In genomic region chr1:155742411-155743363, GRCm38 (mm10) we compare ENCODE assay signal across 8 mouse cellular contexts. TPM values are rescaled to one million over a fixed set of nuclear protein-coding genes. Genes with fewer than 3 reads are reported as not detected.
DNase-seq lines count a peak whose midpoint lies in the region; ATAC-seq and TF ChIP-seq lines count a peak whose summit lies in the region.

No protein-coding gene starts in this region.

- ATAC-seq in embryonic facial prominence, embryonic 14.5 days (ENCODE audit: low read depth): peak; percentile 41
- ATAC-seq in hindbrain, embryonic 16.5 days: peak; percentile 69

- H3K79me3 ChIP-seq in C2C12 (ENCODE audit: low read depth): no peaks in the 10 kb centered on the region

- peak overlapping the region; percentile 48 for H3ac ChIP-seq in C2C12 (ENCODE audit: control insufficient read depth, insufficient read length, low read depth)

- H3K9ac ChIP-seq in embryonic facial prominence, embryonic 14.5 days (ENCODE audit: low read depth, low read length): peak overlapping the region; percentile 19; the same call in 1 of the 2 replicates
- H3K9ac ChIP-seq in hindbrain, embryonic 16.5 days (ENCODE audit: low read depth, low read length): peak overlapping the region; percentile 48

- TF ChIP-seq CTCF in C2C12 (IDR thresholded peaks at IDR 0.05; ENCODE audit: control insufficient read depth, insufficient read depth, insufficient read length): no peak

- H3K36me3 ChIP-seq in C2C12 (ENCODE audit: control insufficient read depth, insufficient read depth): no peaks in the 10 kb centered on the region
- H3K36me3 ChIP-seq in embryonic facial prominence, embryonic 14.5 days (ENCODE audit: control insufficient read depth, insufficient read depth, low read length): no peaks in the 10 kb centered on the region
- H3K36me3 ChIP-seq in hindbrain, embryonic 16.5 days (ENCODE audit: control insufficient read depth, insufficient read depth, low read length): no peaks in the 10 kb centered on the region

- H3K4me1 ChIP-seq in embryonic facial prominence, embryonic 14.5 days (ENCODE audit: control insufficient read depth, insufficient read depth, low read length): peaks cover 27% of the 10 kb centered on the region
- peaks cover 28% of the 10 kb centered on the region for H3K4me1 ChIP-seq in hindbrain, embryonic 16.5 days (ENCODE audit: control insufficient read depth, insufficient read depth, low read depth, low read length)

- peak overlapping the region; percentile 90 for H3K4me2 ChIP-seq in embryonic facial prominence, embryonic 14.5 days (ENCODE audit: low read depth, low read length)
- H3K4me2 ChIP-seq in hindbrain, embryonic 16.5 days (ENCODE audit: low read length): peak overlapping the region; percentile 83

- no peaks in the 10 kb centered on the region for H3K9me3 ChIP-seq in embryonic facial prominence, embryonic 14.5 days (ENCODE audit: control insufficient read depth, low read length)
- no peaks in the 10 kb centered on the region for H3K9me3 ChIP-seq in hindbrain, embryonic 16.5 days (ENCODE audit: control insufficient read depth, low read length)

- H3K79me2 ChIP-seq in C2C12 (ENCODE audit: control insufficient read depth, insufficient read depth): no peaks in the 10 kb centered on the region

- no peak overlapping the region for H3K27ac ChIP-seq in embryonic facial prominence, embryonic 14.5 days (replicated peaks; ENCODE audit: low read depth, low read length)
- H3K27ac ChIP-seq in hindbrain, embryonic 16.5 days (ENCODE audit: low read depth, low read length): no peak overlapping the region

- H3K27me3 ChIP-seq in C2C12 (ENCODE audit: control insufficient read depth, insufficient read depth, insufficient read length): peaks cover 66% of the 10 kb centered on the region
- H3K27me3 ChIP-seq in embryonic facial prominence, embryonic 14.5 days (replicated peaks; ENCODE audit: control insufficient read depth, insufficient read depth, low read length): peaks cover 94% of the 10 kb centered on the region
- peaks cover 56% of the 10 kb centered on the region for H3K27me3 ChIP-seq in hindbrain, embryonic 16.5 days (replicated peaks; ENCODE audit: control insufficient read depth, insufficient read depth, low read length)

- H3K4me3 ChIP-seq in C2C12 (ENCODE audit: insufficient read depth, poor library complexity, severe bottlenecking): peak overlapping the region; percentile 11
- peak overlapping the region; percentile 48 for H3K4me3 ChIP-seq in embryonic facial prominence, embryonic 14.5 days (ENCODE audit: low read depth, low read length)
- H3K4me3 ChIP-seq in hindbrain, embryonic 16.5 days (ENCODE audit: low read length): peak overlapping the region; percentile 45

- WGBS in embryonic facial prominence, embryonic 14.5 days: under 1% methylated on average over 53 of the region's 81 CpGs
- under 1% methylated on average over 68 of the region's 81 CpGs for WGBS in hindbrain, embryonic 16.5 days

- DNase-seq in adrenal gland, adult 2 months: peak; percentile 44
- no peak for DNase-seq in adrenal gland, adult 18-20 months (ENCODE audit: low spot score in 2 of 2)
- no peak for DNase-seq in embryonic facial prominence, embryonic 14.5 days (ENCODE audit: low spot score)
- DNase-seq in lung, postnatal 10 days: peak; percentile 27
- DNase-seq in testis, postnatal 14 days (ENCODE audit: low spot score): peak; percentile 49
- no peak for DNase-seq in spleen, postnatal 36 days (ENCODE audit: low spot score in 2 of 2)

TF ChIP-seq in C2C12, 6 proteins besides CTCF, POLR2A, EP300 and RAD21:
- TF ChIP-seq MYOG (IDR thresholded peaks at IDR 0.05; ENCODE audit: control insufficient read depth, extremely low read depth, insufficient read length): no peak
- TF ChIP-seq MAX (IDR thresholded peaks at IDR 0.05): no peak
- no peak for TF ChIP-seq MYOD1 (IDR thresholded peaks at IDR 0.05; ENCODE audit: control insufficient read depth, insufficient read length, low read depth)
- no peak for TF ChIP-seq FOSL1 (IDR thresholded peaks at IDR 0.05; ENCODE audit: insufficient read depth, low read length, poor library complexity, severe bottlenecking)
- no peak for TF ChIP-seq USF1 (IDR thresholded peaks at IDR 0.05; ENCODE audit: low read depth)
- TF ChIP-seq CEBPB (IDR thresholded peaks at IDR 0.05; ENCODE audit: low read depth): no peak

RNA-seq across cellular contexts. Expression of gene Lhx4, which starts 8.8 kb away (rescaled TPM):
- under 1 TPM in 1 of 2 experiments, not detected in 1; 0.10 TPM for total RNA-seq in adrenal gland, adult 2 months (2021)
- polyA plus RNA-seq in adrenal gland, adult 2 months (2012; rRNA removed): 0.02 TPM in 1 of 2 replicates, not detected in the other
- under 1 TPM in 1 of 2 experiments, not detected in 1; 0.06 TPM for total RNA-seq in adrenal gland, adult 18-20 months (2021)
- polyA plus RNA-seq in C2C12 (2012; fragmentation: generic; extraction: Trizol): not detected
- 0.07 TPM in 1 of 2 replicates, not detected in the other for polyA plus RNA-seq in embryonic facial prominence, embryonic 14.5 days (2014; fragmentation: Nextera tagmentation; extraction: Ambion mirVana)
- 1.7 and 2.3 TPM in 2 replicates for polyA plus RNA-seq in hindbrain, embryonic 16.5 days (2015; fragmentation: Nextera tagmentation; extraction: Ambion mirVana)

Comparison
In these comparisons a context has a peak if more than half of its experiments do, and no peak if none do; other contexts are left out.
1. DNase-seq: peak in adrenal gland, adult 2 months (single experiment), lung, postnatal 10 days (single experiment) and testis, postnatal 14 days (single experiment); none in adrenal gland, adult 18-20 months (0 of 2), embryonic facial prominence, embryonic 14.5 days (single experiment) and spleen, postnatal 36 days (0 of 2).
2. Peak in every context shown above with its lines, with median percentiles within 50 percentile points of each other: H3K4me3 ChIP-seq.